Mouse (Mus musculus) brain, adult 2 months (tissue): ENCODE measurements around the gene Dlat.
A peak's percentile ranks its signal among the peaks of the same experiment; 100 is the strongest.

ENCODE experiments used
- DNase-seq: peaks from one replicate; pipeline ENCODE4 v3.0.0; 2011; ENCODE audit warnings: low read depth, low spot score

Dlat gene

DNA sequence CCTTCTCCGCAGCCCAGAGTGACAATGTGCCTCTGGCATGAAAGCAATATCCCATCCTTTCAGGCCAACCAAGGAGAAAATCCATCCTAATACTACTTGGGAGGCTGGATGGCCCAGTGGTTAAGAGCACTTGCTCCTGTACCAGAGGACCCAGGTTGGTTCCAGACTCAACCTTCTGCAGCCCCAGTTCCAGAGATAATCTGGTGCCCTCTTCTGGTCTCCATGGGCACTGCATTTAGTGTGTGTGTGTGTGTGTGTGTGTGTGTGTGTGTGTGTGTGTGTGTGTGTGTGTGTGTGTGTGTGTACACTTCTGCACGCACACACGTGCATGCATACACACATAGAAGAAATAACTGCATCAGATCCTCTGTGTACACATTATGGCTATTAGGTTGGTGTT, 66.0 kb downstream of the Dlat start:
- DNase-seq: peak; percentile 61

DNA sequence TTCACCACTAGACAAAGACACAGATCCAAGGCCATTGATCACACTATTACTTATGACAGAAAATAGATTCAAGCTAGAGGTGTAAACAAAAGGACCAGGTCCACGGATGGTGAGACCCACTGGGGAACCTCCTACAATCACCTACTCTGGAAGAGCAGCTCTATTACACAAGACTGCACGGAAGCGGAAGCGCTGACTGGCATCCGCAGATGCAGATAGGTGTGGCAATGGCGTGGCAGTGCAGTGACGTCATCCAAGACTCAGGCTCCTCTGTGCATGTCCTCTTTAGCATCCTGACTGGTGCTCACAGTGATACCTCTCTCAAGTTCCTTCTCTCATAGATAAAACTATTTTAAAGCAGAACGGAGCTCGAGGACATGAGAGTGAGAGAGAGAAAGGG, 66.6 kb downstream of the Dlat start:
- no peak for DNase-seq

DNA sequence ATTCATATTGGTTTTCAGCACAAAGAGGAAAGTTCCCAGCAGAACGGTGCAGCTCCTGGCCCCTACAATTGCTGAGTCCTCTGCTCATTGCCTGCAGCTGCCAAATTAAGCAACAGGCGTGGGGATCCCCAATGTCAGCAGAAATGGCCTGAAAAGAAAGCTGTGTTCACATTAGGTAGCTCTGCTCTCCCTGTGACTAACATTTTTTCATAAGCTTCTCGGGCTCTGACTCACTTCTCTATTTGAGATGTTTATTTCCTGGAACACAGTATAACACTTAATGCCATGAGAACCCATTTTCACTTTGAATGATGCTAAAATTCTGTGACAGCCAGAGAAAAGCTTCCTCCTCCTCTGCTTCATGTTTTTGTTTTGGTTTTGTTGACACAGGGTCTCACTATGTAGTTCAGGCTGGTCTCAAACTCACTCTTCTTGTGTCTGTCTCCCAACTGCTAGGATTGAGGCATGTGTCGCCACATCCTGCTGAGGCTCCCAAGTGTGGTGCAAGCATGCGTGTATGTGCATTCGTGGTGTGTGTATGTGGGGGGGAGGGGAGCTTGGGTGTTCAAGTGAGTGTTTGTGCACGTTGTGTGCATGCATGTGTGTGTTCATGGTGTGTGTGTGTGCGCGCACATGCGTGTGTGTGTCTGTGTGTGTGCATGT, 68.6 kb downstream of the Dlat start:
- DNase-seq: peak; percentile 46

DNA sequence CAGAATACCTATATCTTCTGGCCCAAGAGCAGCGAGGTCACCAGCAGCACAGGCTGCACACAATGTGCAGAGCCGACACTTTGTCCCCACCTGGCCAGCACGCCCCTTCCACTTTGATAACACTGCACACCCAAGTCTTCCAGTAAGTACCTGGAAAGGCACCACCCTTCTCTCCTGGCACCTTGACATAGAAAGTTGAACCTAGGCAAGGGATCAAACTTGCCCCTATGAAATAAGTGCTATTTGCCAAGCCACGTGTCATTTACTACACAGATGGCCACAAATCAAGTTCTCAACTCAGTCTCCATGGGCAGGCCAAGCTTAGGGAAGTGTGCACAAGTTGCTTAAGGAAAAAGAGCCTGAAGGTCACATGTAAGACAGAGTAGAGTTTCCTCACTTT, 72.6 kb downstream of the Dlat start:
- no peak for DNase-seq

DNA sequence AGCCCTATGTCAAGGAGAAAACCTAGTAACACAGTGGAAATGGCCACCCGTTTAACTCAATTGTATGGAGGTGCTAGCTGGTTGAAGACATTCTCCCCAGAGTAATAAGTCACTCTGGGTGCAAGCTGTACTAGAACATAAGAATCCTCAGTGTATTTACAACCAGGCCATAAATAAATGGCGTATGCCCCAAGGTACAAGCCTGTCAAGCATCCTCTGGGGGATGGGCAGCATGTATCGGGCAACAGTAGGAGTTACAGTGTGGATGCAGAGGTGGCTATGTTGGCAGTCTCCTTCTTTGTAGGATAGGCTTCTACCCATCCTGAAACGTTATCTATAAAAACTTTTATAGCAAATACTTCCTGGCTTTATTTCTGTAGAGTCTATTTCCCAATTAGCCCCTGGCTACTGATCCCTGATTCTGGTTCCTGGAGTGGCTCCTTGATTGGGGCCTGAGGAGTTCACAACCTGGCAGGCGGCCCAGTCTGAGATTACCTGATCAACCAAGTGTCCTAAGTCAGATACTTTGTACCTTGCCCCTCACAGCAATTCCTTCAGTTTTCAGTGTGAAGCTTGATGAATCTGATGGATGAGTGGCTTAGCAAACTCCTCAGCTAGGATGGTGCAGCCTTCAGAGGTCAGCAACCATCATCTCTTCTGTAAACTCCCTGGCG, 74.3 kb downstream of the Dlat start:
- no peak for DNase-seq
